ENCODE assay signal across 21 mouse cellular contexts in the genomic region with DNA sequence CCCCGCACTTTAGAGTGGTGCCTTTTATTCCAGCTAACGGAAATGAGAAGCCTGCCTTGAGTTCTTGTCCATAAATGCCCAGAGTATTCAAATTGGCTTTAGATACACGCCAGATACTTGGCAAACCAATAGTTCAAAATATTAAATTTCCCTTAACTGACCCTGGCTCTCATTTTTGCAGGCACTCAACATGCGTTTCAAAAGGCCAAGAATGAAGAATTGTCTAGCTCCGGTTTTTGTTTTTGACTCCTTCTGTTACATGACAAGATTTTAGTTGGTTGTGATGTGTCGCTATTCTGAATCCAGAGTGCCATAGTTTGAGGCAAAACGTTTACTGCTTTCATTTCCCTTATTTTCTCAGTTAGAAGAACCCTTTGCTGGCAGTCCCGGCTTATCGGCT. TPM values are rescaled to one million over a fixed set of nuclear protein-coding genes. Genes with fewer than 3 reads are reported as not detected.
DNase-seq lines count a peak whose midpoint lies in the region; ATAC-seq lines count a peak whose summit lies in the region.
"Had no signal": no experiment of that assay in that cellular context is flagged by ENCODE, and none has a peak within 500 bp of the region (broad histone marks: within the 10 kb centered on the region; RNA-seq: fewer than 3 reads in every experiment).

No protein-coding gene starts in this region.

- H3K4me2 ChIP-seq in heart, embryonic 13.5 days: 0 out of 2 replicates have a peak overlapping the region, but pooled peaks have one; percentile 12
- no peak overlapping the region for H3K4me2 ChIP-seq in limb, embryonic 12.5 days
- H3K4me2 ChIP-seq: forebrain, embryonic 13.5 days; hindbrain, embryonic 15.5 days had no signal

- H3K9me3 ChIP-seq in heart, embryonic 13.5 days: no peaks in the 10 kb centered on the region
- no peaks in the 10 kb centered on the region for H3K9me3 ChIP-seq in limb, embryonic 12.5 days
- no peaks in the 10 kb centered on the region for H3K9me3 ChIP-seq in limb, embryonic 10.5 days (replicated peaks)
- H3K9me3 ChIP-seq: embryonic facial prominence, embryonic 10.5 days; forebrain, embryonic 13.5 days; hindbrain, embryonic 15.5 days had no signal

- ATAC-seq in heart, embryonic 13.5 days (ENCODE audit: extremely low read depth, insufficient number of reproducible peaks, low FRiP score, low TSS enrichment): no peak
- ATAC-seq in limb, embryonic 12.5 days (ENCODE audit: insufficient number of reproducible peaks, insufficient read depth, low FRiP score, low TSS enrichment, low read depth): no peak
- ATAC-seq: CD4-positive, CD25-positive, alpha-beta regulatory T cell, adult 4 months; forebrain, embryonic 13.5 days; intestine, embryonic 16.5 days had no signal

- H3K27me3 ChIP-seq in heart, embryonic 13.5 days (replicated peaks): no peaks in the 10 kb centered on the region
- H3K27me3 ChIP-seq in limb, embryonic 12.5 days: no peaks in the 10 kb centered on the region
- no peaks in the 10 kb centered on the region for H3K27me3 ChIP-seq in limb, embryonic 10.5 days (ENCODE audit: low read depth, poor library complexity, severe bottlenecking)
- H3K27me3 ChIP-seq: forebrain, embryonic 13.5 days; hindbrain, embryonic 15.5 days had no signal

- whole genome bisulfite sequencing in heart, embryonic 13.5 days: 71% methylated on average over 9 of the region's 9 CpGs
- WGBS in limb, embryonic 12.5 days: 89% methylated on average over 9 of the region's 9 CpGs
- 94% methylated on average over 9 of the region's 9 CpGs for WGBS in limb, embryonic 10.5 days

- peaks cover 4% of the 10 kb centered on the region for H3K36me3 ChIP-seq in heart, embryonic 13.5 days
- H3K36me3 ChIP-seq in limb, embryonic 12.5 days: peaks cover 15% of the 10 kb centered on the region; the same call in 1 of the 2 replicates
- peaks cover 1% of the 10 kb centered on the region; the same call in 1 of the 2 replicates for H3K36me3 ChIP-seq in limb, embryonic 10.5 days
- H3K36me3 ChIP-seq: embryonic facial prominence, embryonic 10.5 days; hindbrain, embryonic 15.5 days had no signal

- DNase-seq in heart, postnatal 4 days: no peak
- DNase-seq in limb, embryonic 10.5 days (ENCODE audit: low spot score): no peak
- DNase-seq in thymus, postnatal 14 days: no peak
- DNase-seq in adrenal gland, postnatal 4 days (ENCODE audit: low spot score in 2 of 2): no peak
- DNase-seq: adrenal gland, postnatal 14 days; B cell, adult 2 months; cerebellum, adult 2 months; cerebellum, postnatal 10 days; gastrocnemius, adult 2 months; gastrocnemius, postnatal 25 days; heart, postnatal 14 days; kidney, adult 2 months had no signal

- no peak overlapping the region for H3K4me3 ChIP-seq in heart, embryonic 13.5 days
- H3K4me3 ChIP-seq in limb, embryonic 12.5 days (replicated peaks): no peak overlapping the region
- H3K4me3 ChIP-seq in limb, embryonic 10.5 days: no peak overlapping the region
- no peak overlapping the region for H3K4me3 ChIP-seq in brown adipose tissue, adult 24 weeks (ENCODE audit: insufficient read depth, low read depth, low read length)
- H3K4me3 ChIP-seq: embryonic facial prominence, embryonic 10.5 days; forebrain, embryonic 13.5 days; gastrocnemius, adult 2 months; hindbrain, embryonic 15.5 days had no signal

- peaks cover 25% of the 10 kb centered on the region for H3K4me1 ChIP-seq in heart, embryonic 13.5 days
- H3K4me1 ChIP-seq in limb, embryonic 12.5 days (replicated peaks): peaks cover 9% of the 10 kb centered on the region; the same call in 1 of the 2 replicates
- H3K4me1 ChIP-seq in limb, embryonic 10.5 days: peaks cover 6% of the 10 kb centered on the region; the same call in 1 of the 2 replicates
- H3K4me1 ChIP-seq in brown adipose tissue, adult 24 weeks (ENCODE audit: control insufficient read depth, insufficient read depth, insufficient read length, low read length): peaks cover 15% of the 10 kb centered on the region
- H3K4me1 ChIP-seq: forebrain, embryonic 13.5 days; hindbrain, embryonic 15.5 days had no signal

- no peak overlapping the region for H3K9ac ChIP-seq in heart, embryonic 13.5 days
- no peak overlapping the region for H3K9ac ChIP-seq in limb, embryonic 12.5 days (replicated peaks)
- H3K9ac ChIP-seq: forebrain, embryonic 13.5 days; hindbrain, embryonic 15.5 days had no signal

- peak overlapping the region; percentile 49; the same call in 1 of the 2 replicates for H3K27ac ChIP-seq in heart, embryonic 13.5 days (replicated peaks)
- 0 out of 2 replicates have a peak overlapping the region, but pooled peaks have one; percentile 17 for H3K27ac ChIP-seq in limb, embryonic 12.5 days
- no peak overlapping the region for H3K27ac ChIP-seq in limb, embryonic 10.5 days
- peak overlapping the region; percentile 30; the same call in 1 of the 2 replicates for H3K27ac ChIP-seq in brown adipose tissue, adult 24 weeks (replicated peaks; ENCODE audit: low read depth, low read length)
- H3K27ac ChIP-seq: embryonic facial prominence, embryonic 10.5 days; forebrain, embryonic 13.5 days; gastrocnemius, adult 2 months; hindbrain, embryonic 15.5 days had no signal

RNA-seq across cellular contexts. Expression of a gene that starts 28.1 kb away (rescaled TPM):
- 12.7 and 14.8 TPM in 2 replicates for polyA plus RNA-seq in heart, embryonic 13.5 days (2015; fragmentation: Nextera tagmentation; extraction: Ambion mirVana)
- total RNA-seq in heart, postnatal 4 days (2021): 1 to 10 TPM; 2.3 to 2.8 TPM
- 36.8 and 44.6 TPM in 2 replicates for polyA plus RNA-seq in limb, embryonic 12.5 days (2016; fragmentation: Nextera tagmentation; extraction: Ambion mirVana)
- polyA plus RNA-seq in limb, embryonic 10.5 days (2016; fragmentation: Nextera tagmentation; extraction: Ambion mirVana): 19.9 and 24.1 TPM in 2 replicates
- 32.5 and 36.7 TPM in 2 replicates for polyA plus RNA-seq in brown adipose tissue, adult 24 weeks (2012; ENCODE audit: insufficient read depth, insufficient read length, missing spikeins)
- total RNA-seq in adrenal gland, postnatal 4 days (2021): 10 to 100 TPM in 1 of 2 experiments, 1 to 10 TPM in 1; 8.1 to 11.4 TPM
- total RNA-seq: MEL had no signal
